Mouse (Mus musculus): ENCODE data around the gene Ccdc33. TPM values are rescaled to one million over a fixed set of nuclear protein-coding genes. Genes with fewer than 3 reads are reported as not detected.

The Ccdc33 gene
- total RNA-seq (2021): under 1 TPM; 0.21 to 0.84 TPM
- 0.18 and 0.34 TPM in 2 replicates for polyA plus RNA-seq (2012; rRNA removed)
- long read RNA-seq, partial matches to known transcripts: 0 of 1 reads
- long read RNA-seq, other reads (novel, unspliced or antisense): 1 of 1 reads

DNA sequence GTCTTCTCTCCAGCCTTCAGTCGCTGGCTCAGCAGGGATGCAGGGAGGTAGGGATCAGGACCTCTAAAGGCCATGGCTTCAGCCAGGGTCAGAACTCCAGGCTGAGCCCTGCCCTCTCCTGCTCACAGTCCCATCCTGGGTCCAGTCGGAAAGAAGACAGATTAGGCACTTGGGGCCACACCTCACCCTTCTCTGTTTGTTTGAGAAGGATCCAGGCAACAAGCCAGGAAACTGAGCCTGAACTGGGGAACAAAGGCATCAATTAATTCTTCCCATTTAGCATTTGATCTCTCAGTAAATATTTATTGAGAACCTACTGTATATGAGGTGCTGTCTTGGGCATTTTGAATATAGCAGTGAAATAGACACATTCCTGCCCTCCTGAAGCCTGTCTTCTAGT, at the start of gene Ccdc33:
TSS of gene Ccdc33 (minus strand) at position 153 of the 400 bp plus-strand sequence.
- no peak for DNase-seq

DNA sequence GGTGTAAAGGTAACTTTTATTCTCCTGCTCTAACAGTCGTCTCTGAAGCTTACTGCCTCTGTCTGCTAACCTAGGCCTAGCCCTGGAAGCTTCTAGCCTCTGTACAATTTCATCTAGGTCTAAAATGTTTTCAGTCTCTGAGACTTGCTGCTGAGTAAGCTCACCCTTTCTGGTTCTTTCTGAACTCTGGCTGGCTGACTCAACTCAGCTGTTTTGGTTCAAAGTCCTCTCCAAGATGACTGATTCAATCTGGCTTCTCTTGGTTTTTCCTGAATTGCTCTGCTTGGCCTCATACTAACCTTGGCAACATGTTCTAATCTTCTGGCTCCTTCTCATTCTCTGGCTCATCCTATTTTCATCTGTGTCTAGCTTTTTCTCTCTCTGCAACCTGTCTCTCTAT, 47.2 kb upstream of the Ccdc33 start:
- no peak for DNase-seq

DNA sequence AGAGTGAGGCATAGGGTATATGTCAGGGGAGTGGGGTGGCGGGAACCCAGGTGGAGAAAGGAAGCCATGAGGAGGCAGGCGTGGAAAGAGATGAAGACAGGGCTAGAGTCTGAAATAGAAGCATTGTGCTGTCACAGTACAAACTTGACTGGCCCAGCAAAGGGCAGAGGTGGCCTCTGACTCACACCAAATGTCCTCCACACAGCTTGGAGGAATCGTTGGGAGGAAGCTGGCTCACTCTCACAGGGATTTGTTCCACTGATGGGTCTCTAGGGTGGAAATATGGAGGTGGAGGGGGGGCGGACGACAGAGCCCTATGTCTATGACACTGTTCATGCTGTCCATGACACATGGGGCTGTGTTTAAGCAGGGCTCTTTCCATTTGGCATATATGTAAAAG, 44.5 kb upstream of the Ccdc33 start:
- peak; percentile 78 for DNase-seq

DNA sequence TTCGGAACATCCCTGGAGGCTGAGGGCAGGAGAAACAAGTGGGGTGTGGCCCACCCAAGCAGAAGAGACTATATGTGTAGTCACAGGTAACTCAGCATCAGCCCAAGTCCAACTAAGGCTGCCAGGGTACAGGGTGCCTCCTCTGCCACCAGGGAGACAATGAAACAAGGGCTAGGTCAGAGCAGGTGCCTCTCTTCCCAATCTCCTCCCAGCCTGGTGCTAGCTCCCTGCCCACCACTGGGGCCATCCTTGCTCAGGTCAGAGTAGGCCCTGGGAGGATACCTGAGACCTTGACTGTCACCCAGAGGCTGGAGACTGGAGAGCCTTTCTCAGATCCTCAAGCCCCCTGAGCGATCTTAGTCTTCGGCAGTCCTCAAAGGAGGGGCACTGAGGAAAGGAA, 43.5 kb upstream of the Ccdc33 start:
- DNase-seq: no peak

DNA sequence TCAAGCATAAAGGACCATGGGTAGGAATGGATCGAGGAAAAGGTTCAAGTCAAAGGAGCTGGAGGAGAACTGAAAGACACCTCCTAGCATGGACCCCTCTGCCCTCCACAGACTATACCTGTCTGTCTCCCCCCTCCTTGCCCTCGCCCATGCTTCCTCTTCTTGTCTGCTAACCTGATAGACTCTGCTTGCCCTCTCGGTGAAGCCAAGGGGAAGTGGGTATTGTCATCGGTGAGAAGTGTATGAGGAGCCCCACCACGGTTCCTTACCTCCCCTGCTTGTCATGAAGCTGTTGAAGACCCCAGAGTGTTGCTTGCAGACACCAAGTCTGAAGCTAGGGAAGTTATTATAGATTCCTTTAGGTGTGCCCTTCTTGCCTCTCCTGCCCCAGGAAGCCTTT, 41.7 kb upstream of the Ccdc33 start:
- DNase-seq: no peak

DNA sequence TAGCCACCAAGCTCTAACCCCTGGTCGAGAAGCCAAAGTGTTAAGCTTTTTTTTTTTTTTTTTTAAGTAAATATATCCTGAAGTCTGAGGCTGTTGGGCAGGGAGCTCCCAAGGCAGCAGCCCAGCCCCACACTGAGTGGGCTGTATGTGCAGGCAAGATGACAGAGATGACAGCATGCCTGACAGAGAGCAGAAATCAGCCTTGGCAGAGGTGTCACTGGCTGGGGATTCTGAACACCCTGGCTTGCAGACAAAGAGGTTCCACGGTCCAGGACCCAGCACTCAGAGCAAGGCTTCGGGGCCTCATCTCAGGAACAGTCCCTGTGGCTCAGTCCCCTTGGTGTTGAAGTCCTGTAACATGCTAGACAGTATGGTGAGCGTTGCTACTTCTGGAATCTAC, 41.2 kb upstream of the Ccdc33 start:
- no peak for DNase-seq

DNA sequence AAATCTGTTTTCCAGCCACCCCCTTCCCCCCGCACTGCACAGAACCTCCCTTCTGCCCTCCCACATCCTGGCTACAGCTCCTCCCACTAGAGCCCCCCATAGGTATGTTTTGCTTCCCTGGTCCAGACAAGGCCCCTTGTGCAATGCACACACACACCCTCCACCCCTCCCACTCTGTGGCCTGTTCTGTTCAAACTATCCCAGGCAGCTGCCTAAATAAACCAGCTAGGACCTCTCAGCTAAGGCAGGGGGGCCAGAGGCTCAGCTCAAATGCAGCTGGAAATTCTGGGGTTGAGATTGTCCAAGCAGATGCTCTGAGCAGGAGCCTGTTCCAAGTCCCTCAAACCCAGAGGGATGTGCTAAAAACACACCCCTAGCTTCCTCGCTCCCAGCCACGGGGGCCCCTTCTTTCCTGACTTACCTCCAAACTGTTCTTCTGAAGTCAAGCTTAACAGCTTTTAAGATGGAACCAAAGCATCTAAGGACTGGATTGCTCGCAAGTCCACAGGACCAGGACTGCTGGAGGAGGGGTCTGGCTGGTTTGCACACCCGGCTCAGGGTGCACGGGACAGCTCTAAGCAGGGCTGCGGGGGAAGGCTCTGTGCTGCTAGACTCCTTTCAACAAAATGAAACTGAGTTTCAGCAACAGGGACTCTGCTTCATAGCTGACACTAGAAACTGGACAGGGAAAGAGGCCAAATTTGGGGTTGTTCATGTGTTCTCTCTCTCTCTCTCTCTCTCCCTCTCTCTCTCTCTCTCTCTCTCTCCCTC, 40.1 kb upstream of the Ccdc33 start:
- DNase-seq: no peak

DNA sequence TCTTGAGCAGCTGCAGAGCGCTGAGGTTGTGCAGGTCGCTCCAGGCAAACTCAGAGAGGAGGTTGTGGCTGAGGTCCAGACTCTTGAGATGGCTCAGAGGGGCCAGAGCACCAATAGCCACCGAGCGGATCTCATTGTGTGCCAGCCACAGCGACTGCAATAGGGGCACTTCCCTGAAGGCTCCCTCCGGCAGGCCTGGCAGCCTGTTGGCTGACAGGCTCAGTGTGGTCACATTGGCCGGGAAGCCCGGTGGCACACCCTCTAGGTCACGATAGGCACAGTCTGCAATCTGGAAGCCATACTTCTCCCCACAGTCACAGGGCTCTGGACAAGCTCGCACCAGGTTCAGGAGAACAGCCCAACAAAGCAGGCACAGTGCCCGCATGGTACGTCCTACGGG, 39.2 kb upstream of the Ccdc33 start:
- no peak for DNase-seq

DNA sequence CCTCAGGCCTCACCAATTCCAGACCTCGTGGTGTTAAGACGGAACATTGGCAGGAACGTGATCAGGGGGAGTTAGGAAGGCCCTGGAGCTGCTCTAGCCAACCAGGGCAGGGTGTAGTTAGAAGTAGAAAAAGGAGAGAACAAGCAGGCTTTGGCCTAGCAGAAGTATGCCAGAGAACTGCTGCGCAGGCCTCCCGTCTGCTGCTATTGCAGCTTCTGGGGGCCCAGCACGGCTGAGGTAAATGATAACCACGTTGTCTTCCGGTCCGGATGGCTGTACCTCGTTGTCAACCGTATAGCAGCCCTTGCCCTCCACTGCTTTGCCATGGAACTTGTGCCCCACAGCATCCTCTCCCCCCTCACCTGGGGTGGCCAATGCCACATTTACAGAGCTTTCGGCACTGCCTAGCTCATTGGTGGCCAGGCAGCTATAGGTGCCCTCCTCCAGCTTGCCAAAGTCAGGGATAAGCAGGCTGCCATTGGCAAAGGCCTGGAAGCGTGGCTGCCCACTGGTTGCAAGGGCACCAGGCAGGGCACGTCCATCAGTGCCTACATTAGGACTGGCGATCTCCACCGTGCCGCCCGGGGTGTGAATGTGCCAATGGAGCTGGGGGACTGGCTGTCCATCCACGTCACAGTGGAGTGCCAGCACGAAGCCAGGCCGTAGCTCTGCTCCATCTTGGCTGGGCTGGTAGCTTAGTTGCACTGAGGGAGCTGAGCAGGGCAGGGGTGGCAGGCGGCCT, 38.4 kb upstream of the Ccdc33 start:
- DNase-seq: no peak

DNA sequence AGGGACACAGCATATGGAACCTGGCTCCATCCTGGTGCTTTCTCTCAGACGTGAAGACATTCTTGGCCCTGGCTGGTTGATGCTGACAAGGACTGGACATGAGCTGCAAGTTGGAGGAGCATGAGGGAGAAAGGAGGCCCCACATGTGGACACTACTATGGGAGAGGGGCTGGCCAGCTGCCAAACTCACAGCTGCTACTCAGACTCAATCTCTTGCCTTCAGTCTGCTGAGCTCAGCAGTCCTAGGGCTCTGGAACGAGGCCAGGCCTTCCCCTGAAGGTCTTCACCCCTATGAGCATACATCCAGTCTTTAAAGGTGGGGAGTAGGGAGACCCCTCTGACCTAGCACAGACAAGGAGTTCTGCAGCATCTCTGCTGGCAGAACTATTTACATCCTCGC, 36.7 kb upstream of the Ccdc33 start:
- DNase-seq: no peak

DNA sequence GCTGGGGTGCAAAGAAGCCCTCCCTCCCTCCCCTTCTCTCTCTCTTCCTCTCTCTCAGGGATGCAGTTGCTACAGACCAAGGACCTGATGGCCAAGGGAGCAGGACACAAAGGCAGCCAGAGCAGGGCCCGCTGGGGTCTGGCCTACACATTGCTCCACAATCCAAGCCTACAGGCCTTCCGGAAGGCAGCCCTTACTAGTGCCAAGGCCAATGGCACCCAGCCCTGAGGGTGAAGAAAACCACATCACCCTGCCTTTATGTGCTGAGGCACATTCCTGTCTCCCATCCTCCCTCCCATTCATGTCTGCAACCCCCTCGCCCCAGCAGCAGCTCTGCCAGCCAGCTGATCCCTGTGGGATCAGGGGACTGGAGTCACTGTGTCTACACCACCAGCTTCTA, 34.5 kb upstream of the Ccdc33 start:
- no peak for DNase-seq

DNA sequence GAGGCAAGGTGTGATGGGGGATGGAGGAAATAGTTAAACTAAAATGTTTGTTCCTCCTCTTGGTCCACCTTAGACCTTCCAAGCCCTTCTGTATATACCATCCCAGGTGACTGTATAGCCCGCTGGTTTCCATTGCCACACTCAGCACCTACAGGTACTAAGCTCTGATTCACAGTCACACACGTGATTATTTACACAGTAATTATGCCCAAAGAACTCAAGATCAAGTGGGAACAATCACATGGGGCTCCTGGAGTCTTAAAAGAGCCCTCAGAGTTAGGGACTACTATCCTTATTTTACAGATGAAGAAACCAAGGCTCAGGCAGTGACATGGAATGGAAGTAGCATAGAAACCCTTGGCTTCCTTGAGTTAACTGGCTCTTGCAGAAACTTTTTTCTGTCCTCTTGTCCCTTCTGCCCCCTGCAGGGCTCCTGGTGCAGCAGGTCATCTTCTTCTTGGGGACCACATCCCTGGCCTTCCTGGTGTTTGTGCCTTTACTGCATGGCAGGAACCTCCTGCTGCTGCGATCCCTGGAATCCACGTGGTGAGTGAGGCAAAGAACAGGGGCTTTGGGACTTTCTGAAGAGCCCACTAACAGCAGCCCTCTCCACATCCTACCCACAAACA, 32.2 kb upstream of the Ccdc33 start:
- DNase-seq: peak; percentile 34

DNA sequence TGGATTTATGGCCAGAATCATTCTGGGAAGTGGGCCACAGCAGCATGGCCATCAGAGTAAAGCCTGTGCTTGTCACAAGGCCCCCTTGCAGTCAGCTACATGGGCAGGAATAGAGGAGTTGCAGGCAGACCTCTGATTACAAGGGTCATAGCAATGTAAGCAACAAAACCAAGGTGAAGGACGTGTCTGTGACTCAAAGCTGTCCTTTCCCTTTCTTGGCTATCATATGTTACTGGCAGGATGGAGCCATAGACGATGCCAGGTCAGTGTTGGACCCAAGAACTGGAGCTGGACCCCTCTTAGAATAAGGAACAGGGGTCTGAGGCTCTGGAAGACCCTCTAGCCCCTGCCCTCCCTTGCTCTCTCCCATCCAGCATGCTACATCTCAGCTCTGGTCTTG, 30.2 kb upstream of the Ccdc33 start:
- peak; percentile 73 for DNase-seq

DNA sequence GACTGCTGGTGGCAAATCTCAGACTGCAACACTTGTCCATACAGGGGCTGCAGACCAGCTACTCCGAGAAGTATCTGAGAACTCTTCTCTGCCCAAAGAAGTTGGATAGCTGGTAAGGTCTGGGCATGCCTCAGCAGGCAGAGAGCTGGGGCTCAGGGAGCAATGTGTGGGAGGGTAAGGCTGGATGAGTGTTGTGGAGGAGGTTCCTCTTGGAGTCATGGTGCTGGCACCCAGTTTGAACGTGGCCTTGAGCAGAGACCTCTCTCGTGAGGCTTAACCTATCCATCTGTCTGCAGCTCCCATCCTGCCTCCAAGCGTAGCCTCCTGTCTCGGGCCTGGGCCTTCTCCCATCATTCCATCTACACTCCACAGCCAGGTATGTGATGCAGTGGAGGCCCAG, 26.8 kb upstream of the Ccdc33 start:
- peak; percentile 42 for DNase-seq

DNA sequence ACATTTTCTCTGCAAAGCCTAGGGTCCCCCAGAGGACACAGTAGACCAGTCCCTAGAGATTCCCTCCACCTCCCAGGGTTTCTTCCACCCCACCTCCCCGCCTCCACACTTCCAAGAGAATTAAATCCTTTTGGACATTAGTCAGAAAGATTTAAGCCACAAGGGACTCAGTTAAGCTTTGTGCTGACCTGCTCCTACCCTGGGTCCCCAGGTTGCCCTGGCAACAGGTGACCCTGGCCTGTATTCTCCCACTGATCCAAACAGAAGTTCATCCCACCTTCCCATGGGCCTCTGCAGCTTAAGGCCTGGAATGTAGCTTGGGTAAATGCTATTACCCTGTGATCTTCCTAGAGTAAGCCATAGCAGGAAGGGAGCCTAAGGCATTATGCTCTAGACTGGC, 26.0 kb upstream of the Ccdc33 start:
- DNase-seq: no peak

DNA sequence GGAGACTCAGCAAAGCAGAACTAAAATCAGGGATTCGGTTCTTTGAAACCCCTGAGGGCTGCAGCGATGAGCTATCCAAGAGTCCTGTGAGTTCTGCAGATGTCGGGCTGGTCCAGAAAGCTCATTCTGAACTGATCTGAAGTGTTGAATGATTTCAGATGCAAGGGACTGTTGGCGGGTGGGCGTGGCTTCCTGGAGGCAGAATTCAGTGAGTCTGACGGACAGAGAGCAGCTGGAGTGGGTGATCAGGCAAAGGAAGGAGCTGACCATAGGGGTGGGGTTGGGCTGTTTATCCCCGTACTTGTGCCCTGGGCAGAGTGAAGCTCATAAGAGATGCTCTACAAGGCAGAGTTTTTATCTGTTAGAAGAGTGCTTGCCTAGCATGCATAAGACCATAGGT, 24.8 kb upstream of the Ccdc33 start:
- DNase-seq: no peak

DNA sequence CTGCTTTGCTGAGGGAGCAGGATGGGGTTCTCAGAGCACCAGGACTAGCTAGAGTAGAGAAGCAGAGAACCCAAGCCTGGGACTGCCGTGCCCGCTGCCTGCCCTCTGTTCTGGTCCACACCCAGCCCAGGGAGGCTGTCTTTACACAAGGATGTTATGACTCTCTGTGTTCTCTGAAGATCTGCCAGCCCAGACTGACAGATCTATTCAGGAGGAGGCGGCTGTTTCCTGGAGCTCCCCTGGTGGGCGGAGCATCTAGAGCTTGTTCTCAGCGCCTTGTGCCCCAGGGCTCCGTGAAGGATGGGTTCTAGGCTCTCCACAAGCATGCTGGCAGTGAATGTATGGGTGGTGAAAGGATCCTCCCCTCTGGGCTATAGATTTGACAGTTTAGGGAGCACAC, 21.3 kb upstream of the Ccdc33 start:
- peak; percentile 55 for DNase-seq

DNA sequence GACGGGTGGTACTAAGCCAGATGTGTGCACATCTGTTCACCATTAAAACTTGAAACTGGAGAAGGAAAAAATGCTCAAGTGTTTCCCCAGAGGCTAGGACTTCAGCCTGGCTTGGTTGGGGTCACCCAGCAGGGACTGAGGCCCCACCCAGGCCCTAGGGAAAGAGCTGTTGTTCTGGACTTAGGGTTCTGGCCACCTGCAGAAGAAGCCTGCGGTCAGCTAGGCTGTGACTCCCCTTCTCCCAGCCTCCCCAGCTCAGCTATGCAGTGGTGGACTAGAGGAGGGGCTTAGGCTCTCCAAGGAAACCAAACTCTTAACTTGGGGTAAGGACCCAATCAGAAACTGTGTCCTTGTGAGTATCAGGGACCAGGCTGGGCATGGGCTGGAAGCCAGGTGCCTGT, 17.3 kb upstream of the Ccdc33 start:
- no peak for DNase-seq

DNA sequence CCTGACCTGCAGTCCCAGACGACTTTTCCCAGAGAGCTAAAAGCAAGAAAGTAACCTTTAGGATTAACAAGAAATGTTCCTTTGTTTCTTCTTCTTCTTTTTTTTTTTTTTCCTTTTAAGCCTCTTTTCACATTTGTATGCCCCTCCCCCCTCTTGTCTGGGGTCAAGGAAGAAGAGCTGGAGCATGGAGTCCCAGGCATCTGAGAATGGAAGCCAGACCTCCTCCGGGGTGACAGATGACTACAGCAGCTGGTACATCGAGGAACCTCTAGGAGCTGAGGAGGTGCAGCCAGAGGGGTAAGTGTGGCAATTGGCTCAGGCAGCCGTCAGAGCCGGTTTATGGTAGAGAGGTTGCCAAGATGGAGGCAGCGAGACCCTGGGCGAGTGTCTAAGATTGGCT, 16.3 kb upstream of the Ccdc33 start:
- no peak for DNase-seq

DNA sequence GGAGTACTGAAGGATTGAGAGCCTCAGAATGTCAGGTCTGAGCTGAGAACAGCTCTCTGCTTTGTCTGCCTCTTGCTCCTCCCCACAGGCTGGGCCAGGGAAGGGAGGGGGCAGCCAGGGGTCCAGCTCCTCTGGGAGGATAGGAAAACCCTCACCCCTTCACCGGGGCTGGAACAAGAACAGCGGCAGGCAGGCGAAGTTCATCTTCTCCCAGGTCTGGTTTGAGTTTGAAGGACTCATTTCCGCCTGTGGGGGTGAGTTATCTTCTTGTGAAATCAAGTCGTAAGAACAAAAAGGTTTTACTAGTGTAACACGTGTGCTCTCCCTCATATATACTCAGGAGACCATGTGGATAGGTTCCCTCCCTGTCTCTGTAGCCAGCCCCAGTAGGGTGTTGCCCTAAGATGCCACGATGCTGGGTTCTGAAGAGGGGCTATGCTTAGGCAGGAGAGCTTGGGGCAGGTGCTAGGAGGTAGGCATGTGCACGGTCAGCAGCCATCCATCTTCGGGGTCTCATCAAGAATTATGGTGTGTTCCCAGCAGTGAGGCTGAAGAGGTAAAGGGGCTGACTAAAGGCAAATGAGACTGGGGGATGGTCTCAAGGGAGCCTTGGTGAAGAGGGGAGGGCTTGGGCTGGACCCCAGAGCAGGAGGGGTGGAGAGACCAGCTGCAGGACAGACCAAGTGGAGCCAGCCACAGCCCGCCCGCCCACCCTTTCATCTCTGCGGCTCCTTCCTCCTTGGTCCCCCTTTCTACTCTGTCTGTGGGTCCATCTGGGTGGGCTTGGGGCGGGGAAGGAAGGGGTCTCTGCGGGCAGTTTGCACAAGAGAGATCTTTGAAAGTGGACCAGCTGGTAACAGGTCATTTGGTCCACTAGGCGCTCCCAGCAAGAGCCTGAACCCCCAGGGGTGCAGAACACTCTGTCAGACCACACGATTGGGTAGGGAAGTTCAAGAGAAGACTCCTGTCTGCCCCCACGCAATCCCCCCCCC, 15.6 kb upstream of the Ccdc33 start:
- no peak for DNase-seq

DNA sequence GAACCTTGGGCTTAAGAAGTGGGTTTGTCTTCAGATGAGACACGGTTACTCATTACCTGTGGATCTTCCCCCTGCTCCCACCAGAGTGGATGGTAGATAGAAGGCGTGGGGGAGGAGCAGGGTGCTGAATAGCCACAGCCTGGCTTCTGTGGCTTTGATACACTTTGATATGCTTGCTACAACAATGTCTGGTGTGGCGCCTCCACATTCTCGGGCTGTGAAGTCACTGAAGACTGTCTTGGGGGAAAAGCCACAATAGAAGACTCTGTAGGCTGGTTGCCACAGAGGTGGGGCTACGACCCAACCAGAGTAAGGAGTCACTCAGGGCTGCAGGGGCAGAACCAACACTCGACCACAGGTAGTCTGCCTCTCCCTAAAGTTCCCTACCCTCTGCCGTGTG, 13.1 kb upstream of the Ccdc33 start:
- DNase-seq: no peak

DNA sequence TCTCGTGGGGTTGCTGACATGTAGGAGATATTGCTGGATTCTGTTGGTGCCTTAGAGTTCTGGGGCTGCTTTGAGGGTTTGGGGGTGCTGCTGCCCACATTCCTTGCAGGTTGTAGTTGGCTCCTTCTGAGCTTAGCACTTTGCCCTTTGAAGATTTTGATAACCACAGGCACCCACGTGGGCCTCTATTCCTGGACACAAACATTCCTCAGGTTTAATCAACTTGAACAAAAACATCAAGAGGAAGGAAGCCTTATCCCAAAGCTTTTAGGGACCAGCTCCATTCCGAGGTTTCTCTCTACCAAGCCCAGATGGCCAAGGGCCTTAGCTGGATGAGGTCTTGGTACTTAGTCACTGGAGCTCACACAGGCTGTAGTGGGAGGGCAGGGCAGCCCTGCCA, 12.3 kb upstream of the Ccdc33 start:
- DNase-seq: no peak
